Mouse (Mus musculus) ovary, postnatal 36 days (tissue): ENCODE data around the gene Cpped1.

Experiments used
- DNase-seq: peaks from one replicate; pipeline ENCODE4 v3.0.0; 2022; ENCODE audit warnings: low spot score, mixed read lengths

Gene Cpped1

DNA sequence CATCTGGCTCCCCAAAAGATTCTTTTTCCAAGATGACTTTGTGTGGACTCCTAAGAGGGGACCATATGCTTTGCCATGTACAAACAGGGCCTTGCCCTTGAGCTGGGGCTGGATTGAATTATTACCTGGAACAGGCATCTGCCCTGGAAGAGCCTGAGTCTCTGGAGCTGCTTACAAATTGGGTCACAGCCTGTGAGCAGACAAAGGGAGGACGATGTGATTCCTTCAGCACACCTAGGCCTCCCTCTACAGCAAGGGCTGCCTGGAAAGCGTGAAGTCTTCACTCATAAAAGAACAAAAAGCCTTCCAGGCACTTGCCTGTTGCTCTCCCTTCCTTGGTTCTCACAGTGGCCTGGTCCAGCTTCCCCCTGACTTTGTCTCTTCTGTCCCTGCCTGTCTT lies 136.9 kb downstream of the Cpped1 start:
- no peak for DNase-seq

DNA sequence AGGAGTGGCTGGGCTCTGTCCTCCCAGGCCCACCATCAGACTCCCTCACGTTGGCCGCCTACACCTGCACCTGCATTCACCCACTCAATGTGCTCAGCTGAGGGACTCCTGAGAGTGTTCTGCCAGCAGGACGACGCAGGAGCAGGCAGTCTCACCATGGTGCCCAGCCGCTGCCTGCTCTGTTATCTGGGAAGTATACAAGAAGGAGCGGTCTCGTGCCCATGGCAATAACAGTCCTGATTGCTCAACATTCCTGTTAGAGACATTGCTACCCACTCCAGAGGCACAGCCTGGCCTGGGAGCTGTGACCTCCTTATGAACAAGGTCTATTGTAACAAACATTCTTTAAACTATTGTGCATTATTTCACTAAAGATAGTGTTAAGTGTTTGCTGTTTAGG lies 151.3 kb downstream of the Cpped1 start:
- DNase-seq, result no peak

DNA sequence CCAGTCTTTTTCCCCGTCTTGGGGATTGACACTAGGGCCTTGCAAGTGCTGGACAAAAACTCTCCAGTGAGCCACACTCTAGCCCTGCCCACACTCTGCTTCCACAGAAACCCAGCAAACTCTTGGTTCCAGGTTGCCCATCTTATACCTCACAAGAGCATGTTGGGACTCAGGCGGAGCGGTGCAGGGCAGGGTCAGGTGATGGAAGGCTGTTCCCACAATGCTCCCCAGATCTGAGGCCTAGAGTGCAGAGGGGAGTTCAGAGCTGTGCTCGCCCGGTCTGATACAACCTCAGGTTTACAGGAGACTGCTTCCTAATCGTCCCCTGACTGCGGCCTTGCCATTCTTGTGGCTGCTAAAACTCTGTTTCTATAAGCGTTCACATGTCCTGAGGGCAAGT lies 151.8 kb downstream of the Cpped1 start:
- no peak for DNase-seq

DNA sequence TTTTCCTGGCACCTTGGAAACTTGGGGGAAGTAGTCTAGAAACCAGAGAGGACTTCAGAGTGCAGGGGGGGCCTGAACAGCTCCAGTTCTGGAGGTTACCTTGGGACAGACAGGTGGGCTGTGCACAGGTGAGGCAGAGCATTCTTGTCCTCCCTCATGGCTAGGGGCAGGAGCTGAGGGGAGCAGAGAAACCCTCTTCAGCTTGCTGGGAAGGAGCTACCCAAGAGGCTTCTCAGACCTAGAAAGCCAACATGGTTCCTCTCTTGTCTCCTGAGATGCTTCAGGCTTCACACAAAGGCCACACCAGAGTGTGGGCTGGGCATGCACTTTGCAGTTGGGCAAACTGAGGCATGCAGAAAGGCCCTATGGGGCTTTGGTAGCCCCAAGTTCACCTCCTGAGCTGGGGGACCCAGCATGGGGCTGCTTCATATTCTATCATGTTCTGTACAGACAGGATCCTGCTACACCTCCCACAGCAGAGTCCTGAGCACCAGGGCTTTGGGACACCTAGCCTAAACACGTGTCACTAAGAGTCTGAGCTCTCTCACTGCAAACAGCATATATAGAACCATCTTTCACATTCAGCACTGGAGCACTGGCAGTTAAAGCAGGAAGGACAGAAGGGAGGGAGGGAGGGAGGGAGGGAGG lies 152.5 kb downstream of the Cpped1 start:
- DNase-seq, result no peak

DNA sequence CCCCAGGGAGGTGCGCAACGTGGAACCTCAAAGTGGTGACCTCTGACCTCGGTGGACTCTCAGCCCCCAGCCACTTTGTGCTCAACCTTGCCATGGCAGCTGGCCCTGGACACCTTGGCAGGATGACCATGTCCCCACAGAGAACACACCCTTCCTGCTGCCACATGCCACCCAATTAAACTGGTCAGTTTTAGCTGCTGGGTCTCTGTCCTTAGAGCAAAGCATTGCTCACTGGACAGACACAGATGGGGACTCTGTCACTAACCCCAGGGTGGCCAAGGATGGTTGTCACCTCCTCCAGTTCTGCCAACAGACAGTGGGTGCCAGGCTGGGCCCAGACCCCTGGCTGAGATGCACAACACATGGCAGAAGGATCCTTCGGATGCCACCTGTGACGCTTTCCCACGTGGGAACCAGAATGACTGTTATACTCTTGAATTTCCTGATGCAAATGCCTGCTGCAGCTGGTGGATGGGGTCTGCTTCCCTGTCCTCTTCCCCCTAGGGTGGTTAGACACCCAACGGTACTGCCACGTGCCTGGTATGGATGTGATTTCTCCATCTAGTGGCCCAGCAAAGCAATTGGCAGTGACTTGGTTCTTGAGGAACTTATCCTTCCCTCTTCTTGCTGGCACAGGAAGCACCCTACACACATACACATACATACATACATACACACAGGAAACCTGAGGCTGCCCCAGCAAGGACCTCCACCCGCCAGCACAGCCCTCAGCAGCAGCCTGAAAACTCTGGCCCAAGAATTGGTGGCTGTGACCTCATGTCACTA lies 153.8 kb downstream of the Cpped1 start:
- DNase-seq, result no peak

DNA sequence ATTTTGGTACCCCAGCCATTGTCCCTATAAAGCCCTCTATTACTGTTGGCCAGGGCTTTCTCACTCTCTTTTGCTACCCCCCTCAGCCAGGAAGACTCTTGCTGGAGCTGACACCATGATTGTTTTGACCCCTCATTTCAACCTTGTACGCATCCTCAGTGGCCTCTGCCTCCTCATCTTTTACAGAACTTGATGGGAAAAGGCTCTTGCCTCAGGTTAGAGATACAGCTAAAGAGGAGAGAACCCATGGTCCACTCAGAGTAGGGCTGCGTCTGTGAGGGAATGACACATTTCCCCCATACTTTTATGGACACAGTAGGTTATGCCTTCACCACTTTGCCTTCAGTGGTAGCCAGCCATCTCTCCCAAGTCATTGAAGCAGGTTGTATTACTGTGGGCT lies 155.1 kb downstream of the Cpped1 start:
- no peak for DNase-seq
